Mouse (Mus musculus) liver, adult 10 weeks (tissue): Measurements from ENCODE around the gene B3gat2. TPM values are rescaled to one million over a fixed set of nuclear protein-coding genes. Genes with fewer than 3 reads are reported as not detected.

Experiments
- polyA plus RNA-seq: library from polyadenylated mRNA; stranded (reverse); fragments of 350-450 nt; fragmentation: Illumina TruSeq; extraction: RNeasy Lipid Tissue Mini Kit (QIAGEN cat#74804); gene quantifications from one replicate; pipeline ENCODE4 v1.2.3, GENCODE M21; 2014; ENCODE audit warnings: low read depth, low replicate concordance

B3gat2 gene
- polyA plus RNA-seq, result not detected

GRCm38 (mm10) chr1:23761502-23762135 is at the start of gene B3gat2:
Gene B3gat2 (plus strand): TSS chr1:23761753.

Other genes with a start within 250 kb of the B3gat2 start
- 50.8 TPM for gene Smap1, start 160.6 kb downstream of the B3gat2 start, polyA plus RNA-seq
- gene Sdhaf4, start 243.9 kb downstream of the B3gat2 start, polyA plus RNA-seq, result 28.4 TPM